Mouse (Mus musculus) midbrain, embryonic 14.5 days (tissue): ENCODE data around the gene Gpm6b. TPM values are rescaled to one million over a fixed set of nuclear protein-coding genes. Genes with fewer than 3 reads are reported as not detected.

Source experiments
- ATAC-seq: fragments of 200-750 bp; cut with Nextera tagmentation; 2 replicates; pipeline ENCODE4 v1.8.0; 2017; ENCODE audit warnings: moderate number of reproducible peaks, moderate library complexity; ENCODE audit not compliant: low FRiP score, low TSS enrichment
- DNase-seq: peaks from one replicate; pipeline ENCODE4 v3.0.0-alpha.2; 2015
- H3K27ac ChIP-seq: fragments of 300-500 bp; sonication (generic); replicated peaks from 2 replicates; pipeline ENCODE4 v1.5.1; 2014; ENCODE audit warnings: mild to moderate bottlenecking, low read depth, low read length, moderate library complexity
- H3K27me3 ChIP-seq: fragments of 300-500 bp; sonication (generic); 2 replicates; pipeline ENCODE4 v1.6.1; 2014; ENCODE audit warnings: low read length, control low read depth, mixed read lengths; ENCODE audit not compliant: control insufficient read depth, insufficient read depth
- H3K36me3 ChIP-seq: fragments of 300-500 bp; sonication (generic); 2 replicates; pipeline ENCODE4 v1.6.1; 2014; ENCODE audit warnings: low read length, control low read depth; ENCODE audit not compliant: control insufficient read depth, insufficient read depth
- H3K4me1 ChIP-seq: fragments of 300-500 bp; sonication (generic); 2 replicates; pipeline ENCODE4 v1.6.1; 2014; ENCODE audit warnings: mild to moderate bottlenecking, antibody characterized with exemption, low read length, control low read depth; ENCODE audit not compliant: control insufficient read depth, insufficient read depth
- H3K4me2 ChIP-seq: fragments of 300-500 bp; sonication (generic); 2 replicates; pipeline ENCODE4 v1.6.1; 2014; ENCODE audit warnings: mild to moderate bottlenecking, low read length, moderate library complexity
- H3K4me3 ChIP-seq: fragments of 300-500 bp; sonication (generic); replicated peaks from 2 replicates; pipeline ENCODE4 v1.5.1; 2014; ENCODE audit warnings: low read depth, low read length
- H3K9ac ChIP-seq: fragments of 300-500 bp; sonication (generic); replicated peaks from 2 replicates; pipeline ENCODE4 v1.6.1; 2014; ENCODE audit warnings: mild to moderate bottlenecking, low read length, moderate library complexity
- H3K9me3 ChIP-seq: fragments of 300-500 bp; sonication (generic); 2 replicates; pipeline ENCODE4 v1.6.1; 2016; ENCODE audit warnings: low read length, control low read depth, mixed read lengths; ENCODE audit not compliant: control insufficient read depth
- WGBS: fragments of 180-500 bp; shearing (Covaris S2); extraction: QIAGEN DNeasy Blood & Tissue Kit; methylation state at CpG from one replicate; pipeline ENCODE4 v1.1.7; 2014; 5-methylcytosine and 5-hydroxymethylcytosine counted together
- polyA plus RNA-seq: library from polyadenylated mRNA; unstranded; fragments of >200 nt; fragmentation: Nextera tagmentation; extraction: Ambion mirVana; gene quantifications from 2 replicates; pipeline ENCODE4 v1.2.1, GENCODE M21; 2014

Gpm6b gene
- polyA plus RNA-seq, 1 experiment from 2014 or later: 227 TPM

- Histone ChIP-seq H3K4me1 (peaks cover 9% of the 10 kb centered on the region; the same call in 1 of the 2 replicates), H3K27me3 (no peaks in the 10 kb centered on the region), H3K9me3 (no peaks in the 10 kb centered on the region), H3K27ac (peak overlapping the region; percentile 64; the same call in 1 of the 2 replicates), H3K4me3 (no peak overlapping the region), H3K4me2 (no peak overlapping the region), H3K9ac (no peak overlapping the region), H3K36me3 (no peaks in the 10 kb centered on the region)
- 72% methylated on average over 1 of the region's 1 CpGs for WGBS
- no peak for DNase-seq
- no peak for ATAC-seq
Measured at GRCm38 (mm10) chrX:166315251-166315650, 76.5 kb downstream of the Gpm6b start.

GRCm38 (mm10) chrX:166316552-166317375 is 78.1 kb downstream of the Gpm6b start:
- ATAC-seq (peak; percentile 67), DNase-seq (peak; percentile 72)
- Histone ChIP-seq H3K4me3 (no peak overlapping the region), H3K36me3 (no peaks in the 10 kb centered on the region), H3K27me3 (no peaks in the 10 kb centered on the region), H3K4me2 (no peak overlapping the region), H3K27ac (peak overlapping the region; percentile 64), H3K4me1 (peaks cover 9% of the 10 kb centered on the region; the same call in 1 of the 2 replicates), H3K9ac (no peak overlapping the region), H3K9me3 (no peaks in the 10 kb centered on the region)
- WGBS: 31% methylated on average over 7 of the region's 7 CpGs

- 81% methylated on average over 1 of the region's 1 CpGs for WGBS
- ATAC-seq: no peak
Measured at GRCm38 (mm10) chrX:166317376-166317679, 78.6 kb downstream of the Gpm6b start.

GRCm38 (mm10) chrX:166323226-166323625 is 84.5 kb downstream of the Gpm6b start:
- H3K4me1 ChIP-seq: peaks cover 12% of the 10 kb centered on the region; the same call in 1 of the 2 replicates
- H3K4me2 ChIP-seq: no peak overlapping the region
- no peak overlapping the region for H3K9ac ChIP-seq
- no peak overlapping the region for H3K27ac ChIP-seq
- H3K27me3 ChIP-seq: no peaks in the 10 kb centered on the region
- DNase-seq (no peak), ATAC-seq (no peak)
- 89% methylated on average over 3 of the region's 3 CpGs for WGBS
- H3K4me3 ChIP-seq: no peak overlapping the region
- H3K9me3 ChIP-seq: no peaks in the 10 kb centered on the region
- no peaks in the 10 kb centered on the region for H3K36me3 ChIP-seq

More at GRCm38 (mm10) chrX:166317376-166317679, 78.6 kb downstream of the Gpm6b start:
- no peak overlapping the region for H3K4me3 ChIP-seq
- H3K27me3 ChIP-seq: no peaks in the 10 kb centered on the region
- no peak overlapping the region for H3K4me2 ChIP-seq
- H3K9ac ChIP-seq: no peak overlapping the region
- peak overlapping the region; percentile 64 for H3K27ac ChIP-seq
- H3K9me3 ChIP-seq: no peaks in the 10 kb centered on the region
- peaks cover 9% of the 10 kb centered on the region; the same call in 1 of the 2 replicates for H3K4me1 ChIP-seq
- H3K36me3 ChIP-seq: no peaks in the 10 kb centered on the region
- peak; percentile 14 for DNase-seq

GRCm38 (mm10) chrX:166327621-166328020 is 88.9 kb downstream of the Gpm6b start:
- WGBS: 47% methylated on average over 5 of the region's 5 CpGs
- Histone ChIP-seq H3K9me3 (no peaks in the 10 kb centered on the region), H3K9ac (no peak overlapping the region), H3K4me2 (no peak overlapping the region), H3K4me1 (peaks cover 15% of the 10 kb centered on the region; the same call in 1 of the 2 replicates), H3K27ac (peak overlapping the region; percentile 85), H3K27me3 (peaks cover 3% of the 10 kb centered on the region; the same call in 1 of the 2 replicates), H3K4me3 (no peak overlapping the region), H3K36me3 (no peaks in the 10 kb centered on the region)
- no peak for ATAC-seq
- DNase-seq: peak; percentile 31

GRCm38 (mm10) chrX:166328219-166328901 is 89.6 kb downstream of the Gpm6b start:
- no peak for DNase-seq
- Histone ChIP-seq H3K4me2 (no peak overlapping the region), H3K27ac (peak overlapping the region; percentile 85), H3K4me3 (no peak overlapping the region), H3K4me1 (peaks cover 15% of the 10 kb centered on the region; the same call in 1 of the 2 replicates), H3K9me3 (no peaks in the 10 kb centered on the region), H3K36me3 (no peaks in the 10 kb centered on the region), H3K27me3 (peaks cover 4% of the 10 kb centered on the region; the same call in 1 of the 2 replicates), H3K9ac (no peak overlapping the region)
- ATAC-seq: peak; percentile 5; the same call in 1 of the 2 replicates
- 44% methylated on average over 3 of the region's 3 CpGs for WGBS

GRCm38 (mm10) chrX:166328904-166329451 is 90.3 kb downstream of the Gpm6b start:
- no peak overlapping the region for H3K9ac ChIP-seq
- ATAC-seq (peak; percentile 91), DNase-seq (peak; percentile 78)
- H3K36me3 ChIP-seq: no peaks in the 10 kb centered on the region
- peak overlapping the region; percentile 85 for H3K27ac ChIP-seq
- H3K9me3 ChIP-seq: no peaks in the 10 kb centered on the region
- H3K4me2 ChIP-seq: peak overlapping the region; percentile 15
- H3K27me3 ChIP-seq: peaks cover 4% of the 10 kb centered on the region; the same call in 1 of the 2 replicates
- H3K4me1 ChIP-seq: peaks cover 15% of the 10 kb centered on the region; the same call in 1 of the 2 replicates
- 25% methylated on average over 9 of the region's 9 CpGs for WGBS
- no peak overlapping the region for H3K4me3 ChIP-seq

GRCm38 (mm10) chrX:166334516-166335136 is 95.9 kb downstream of the Gpm6b start:
- Histone ChIP-seq H3K4me2 (no peak overlapping the region), H3K9me3 (no peaks in the 10 kb centered on the region), H3K27me3 (peaks cover 4% of the 10 kb centered on the region; the same call in 1 of the 2 replicates), H3K36me3 (no peaks in the 10 kb centered on the region), H3K4me1 (no peaks in the 10 kb centered on the region), H3K4me3 (no peak overlapping the region), H3K27ac (no peak overlapping the region), H3K9ac (no peak overlapping the region)
- WGBS: 83% methylated on average over 6 of the region's 6 CpGs
- ATAC-seq (no peak), DNase-seq (no peak)
